Mouse (Mus musculus): ENCODE measurements around the gene S1pr4. TPM values are rescaled to one million over a fixed set of nuclear protein-coding genes. Genes with fewer than 3 reads are reported as not detected.
A peak's percentile ranks its signal among the peaks of the same experiment; 100 is the strongest.

S1pr4 gene
- polyA plus RNA-seq, 1 experiment from 2014 or later: 0.69 TPM

DNA sequence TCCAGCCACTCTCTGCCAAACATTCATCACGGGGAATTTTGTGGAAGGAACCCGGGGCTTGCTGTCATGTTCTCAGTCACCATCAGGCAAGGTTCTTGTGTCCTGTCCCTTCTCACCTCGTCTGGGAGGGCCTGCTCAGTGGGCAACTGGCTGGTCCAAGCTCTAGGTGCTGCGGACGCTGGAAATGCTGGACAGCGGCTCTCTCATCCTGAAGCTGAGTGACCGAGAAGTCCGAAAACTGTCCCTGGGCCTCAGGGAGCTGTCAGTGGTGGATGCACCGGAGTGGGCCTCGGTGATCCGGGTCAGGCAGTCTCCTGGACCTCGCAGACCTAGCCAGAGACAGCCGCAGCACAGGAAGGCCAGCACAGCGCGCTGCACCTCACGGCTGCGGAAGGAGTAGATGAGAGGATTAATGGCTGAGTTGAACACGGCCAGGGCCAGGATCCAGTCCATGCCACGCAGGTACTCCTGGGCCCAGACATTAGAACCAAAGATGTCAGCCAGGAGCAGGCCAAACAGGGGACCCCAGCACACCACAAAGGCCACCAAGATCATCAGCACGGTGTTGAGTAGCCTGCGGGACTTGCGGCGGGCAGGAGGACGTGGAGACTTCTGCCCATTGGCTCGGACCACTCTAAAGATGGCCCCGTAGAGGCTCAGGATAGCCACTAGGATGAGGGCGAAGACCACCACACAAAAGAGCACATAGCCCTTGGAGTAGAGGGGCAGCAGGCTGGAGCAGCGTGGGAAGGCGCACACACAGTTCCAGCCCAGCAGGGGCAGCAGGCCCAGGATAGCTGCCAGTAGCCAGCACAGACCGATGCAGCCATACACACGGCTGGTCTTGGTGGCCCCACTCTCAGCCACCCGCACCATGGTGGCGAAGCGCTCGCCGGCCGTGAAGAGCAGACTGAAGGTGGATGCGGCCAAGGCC, 1.3 kb downstream of the S1pr4 start:
- ATAC-seq (ENCODE audit: low FRiP score): no peak
- Histone ChIP-seq H3K36me3 (no peaks in the 10 kb centered on the region), H3K9ac (replicated peaks) (no peak overlapping the region)

DNA sequence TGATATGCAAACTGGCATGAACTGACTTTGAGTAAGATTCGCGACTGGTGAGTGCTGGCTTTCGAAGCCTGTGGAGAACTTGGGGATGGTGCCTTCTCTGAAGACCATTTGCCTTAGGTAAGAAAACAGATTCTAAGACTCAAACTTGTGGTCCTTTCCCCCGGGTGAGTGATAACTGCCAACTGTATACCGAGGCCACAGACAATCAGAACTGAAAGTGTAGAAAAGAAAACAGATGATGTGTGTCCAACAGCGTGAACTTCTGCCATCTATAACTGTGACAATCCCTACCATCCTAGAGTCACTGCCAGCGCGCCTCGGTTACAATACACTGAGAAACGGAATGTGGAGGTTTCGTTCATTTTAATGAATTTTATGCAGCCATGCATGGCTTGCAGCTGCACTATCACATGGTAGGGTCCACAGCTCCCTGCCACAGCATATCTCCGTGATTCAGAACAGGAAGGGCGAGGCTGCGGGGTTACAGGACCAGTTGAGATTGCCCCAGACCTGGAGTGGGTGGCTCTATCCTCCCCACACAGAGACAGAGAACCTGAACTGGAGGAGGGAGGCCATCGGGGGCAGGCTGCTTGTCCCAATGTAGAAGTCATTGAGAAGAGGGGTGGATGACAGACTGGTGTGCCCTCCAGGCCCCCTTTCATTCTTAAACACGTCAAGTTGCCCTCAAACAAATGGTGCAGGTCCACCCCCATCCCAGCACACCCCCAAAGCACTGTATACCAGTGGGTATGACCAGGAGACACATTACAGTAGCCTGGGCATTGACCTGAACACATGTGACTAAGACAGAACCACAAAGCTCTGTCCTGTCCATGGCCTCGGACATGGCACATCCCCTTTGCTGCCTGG, 2.3 kb downstream of the S1pr4 start:
- Histone ChIP-seq H3K4me2 (peak overlapping the region; percentile 97), H3K36me3 (peaks cover 7% of the 10 kb centered on the region), H3K27me3 (replicated peaks) (no peaks in the 10 kb centered on the region), H3K4me1 (peaks cover 34% of the 10 kb centered on the region), H3K9ac (replicated peaks) (peak overlapping the region; percentile 56), H3K9me3 (replicated peaks) (no peaks in the 10 kb centered on the region), H3K27ac (replicated peaks) (peak overlapping the region; percentile 87; the same call in 1 of the 2 replicates), H3K4me3 (replicated peaks) (peak overlapping the region; percentile 74)
- no peak for ATAC-seq (ENCODE audit: low FRiP score)
- WGBS: 83% methylated on average over 17 of the region's 17 CpGs

More for the DNA sequence above, 1.3 kb downstream of the S1pr4 start:
- H3K27ac ChIP-seq (replicated peaks): no peak overlapping the region
- WGBS: 87% methylated on average over 38 of the region's 38 CpGs
- no peak overlapping the region for H3K4me3 ChIP-seq (replicated peaks)
- no peaks in the 10 kb centered on the region for H3K9me3 ChIP-seq (replicated peaks)
- no peak overlapping the region for H3K4me2 ChIP-seq
- peaks cover 6% of the 10 kb centered on the region; the same call in 1 of the 2 replicates for H3K27me3 ChIP-seq (replicated peaks)
- H3K4me1 ChIP-seq: peaks cover 38% of the 10 kb centered on the region

DNA sequence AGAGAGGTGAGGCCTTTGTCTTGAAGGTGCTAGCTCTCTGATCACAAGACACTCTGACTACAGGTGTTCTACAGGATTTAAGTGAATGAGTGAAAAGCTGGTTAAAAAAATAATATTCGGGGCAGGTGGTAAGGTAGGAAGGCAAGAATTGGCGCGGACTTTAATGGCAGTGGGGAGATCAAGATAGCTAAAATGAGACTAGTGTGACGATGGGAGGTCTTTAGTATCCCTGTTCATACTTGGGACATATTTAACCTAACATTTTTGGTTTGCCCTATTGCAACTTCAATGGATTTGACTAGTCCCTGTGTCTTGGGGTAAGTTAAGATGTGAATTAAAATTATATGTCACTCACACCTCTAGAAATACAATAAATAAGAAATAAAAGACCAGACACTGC, 3.0 kb downstream of the S1pr4 start:
- Histone ChIP-seq H3K4me1 (peaks cover 30% of the 10 kb centered on the region), H3K9ac (replicated peaks) (peak overlapping the region; percentile 56), H3K27me3 (replicated peaks) (no peaks in the 10 kb centered on the region), H3K27ac (replicated peaks) (peak overlapping the region; percentile 87), H3K4me3 (replicated peaks) (peak overlapping the region; percentile 74), H3K9me3 (replicated peaks) (no peaks in the 10 kb centered on the region), H3K4me2 (peak overlapping the region; percentile 97), H3K36me3 (peaks cover 14% of the 10 kb centered on the region)
- WGBS: 34% methylated on average over 4 of the region's 4 CpGs
- no peak for ATAC-seq (ENCODE audit: low FRiP score)

DNA sequence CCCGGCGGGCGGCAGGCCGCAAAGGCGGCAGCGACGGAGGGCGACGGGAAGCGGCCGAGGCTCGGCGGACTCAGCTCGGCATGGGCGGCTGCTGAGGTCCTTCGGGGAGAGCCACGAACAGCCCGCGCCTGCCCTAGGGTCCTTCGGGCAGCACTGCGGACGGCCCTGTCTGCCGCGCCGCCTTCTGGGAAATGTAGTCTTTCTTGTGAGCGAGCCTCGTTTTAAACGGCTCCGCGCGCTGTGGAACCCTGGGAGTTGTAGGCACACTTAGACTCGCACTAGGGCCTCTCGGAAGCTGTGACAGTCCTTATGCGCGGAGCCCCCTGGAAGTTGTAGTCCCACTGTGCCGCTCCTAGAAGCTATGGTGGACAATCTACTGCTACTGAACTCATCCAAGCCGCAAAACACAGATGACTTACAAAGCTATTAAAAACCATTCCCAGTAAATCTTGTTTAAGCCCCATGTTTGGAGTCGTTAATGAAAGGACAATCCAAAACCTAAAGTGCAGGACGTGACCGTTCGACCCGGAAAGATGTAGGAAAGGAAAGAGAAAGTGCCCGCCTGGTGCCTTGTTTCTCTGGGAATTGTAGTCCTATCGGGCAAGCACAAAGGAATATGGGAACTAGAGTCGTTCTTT, 3.5 kb downstream of the S1pr4 start, which contains the start of gene Ncln:
Ncln (minus strand) TSS at position 129 of the 638 bp plus-strand sequence.
- H3K4me3 ChIP-seq (replicated peaks): peak within 1 kb of the TSS; percentile 74
- WGBS: 0% methylated on average over 37 of the region's 45 CpGs
- H3K4me2 ChIP-seq: peak within 1 kb of the TSS; percentile 97

DNA sequence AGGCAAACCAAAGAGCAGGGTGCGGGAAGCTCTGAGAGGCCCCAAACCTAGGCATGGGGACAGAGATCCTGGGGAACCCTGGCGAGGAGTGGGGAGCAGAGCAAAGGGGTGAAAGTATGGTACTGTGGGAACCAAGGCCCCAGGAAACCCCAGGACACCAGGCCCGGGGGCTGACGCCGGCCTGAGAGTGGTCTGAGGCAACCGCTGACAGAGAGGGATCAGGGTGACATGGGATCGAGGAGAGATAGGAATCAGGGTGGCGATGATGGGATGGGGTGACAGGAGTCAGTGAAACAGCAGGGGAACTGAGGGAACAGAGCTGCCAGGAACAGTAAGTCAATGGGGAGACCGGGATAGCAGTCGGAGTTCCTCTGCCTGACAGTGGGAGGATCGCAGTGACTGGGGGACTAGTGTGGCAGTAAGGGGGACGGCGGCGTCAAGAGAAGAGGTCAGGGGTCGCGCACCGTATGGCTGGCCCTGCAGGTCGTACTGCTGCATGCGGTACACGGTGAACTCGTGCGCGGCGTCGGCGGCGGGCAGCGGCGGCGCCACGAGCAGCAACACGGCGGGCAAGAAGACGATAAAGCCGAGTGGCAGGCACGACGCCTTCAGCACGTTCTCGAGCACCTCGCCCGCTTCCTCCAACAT, 4.2 kb downstream of the S1pr4 start:
- WGBS: 2% methylated on average over 41 of the region's 41 CpGs
- ATAC-seq (ENCODE audit: low FRiP score): peak; percentile 22
- Histone ChIP-seq H3K27ac (replicated peaks) (peak overlapping the region; percentile 87), H3K9ac (replicated peaks) (peak overlapping the region; percentile 84), H3K27me3 (replicated peaks) (no peaks in the 10 kb centered on the region), H3K4me3 (replicated peaks) (peak overlapping the region; percentile 74), H3K4me2 (peak overlapping the region; percentile 97), H3K9me3 (replicated peaks) (no peaks in the 10 kb centered on the region), H3K4me1 (peaks cover 30% of the 10 kb centered on the region), H3K36me3 (peaks cover 26% of the 10 kb centered on the region)

More for the DNA sequence above, 3.5 kb downstream of the S1pr4 start, which contains the start of gene Ncln:
- Histone ChIP-seq H3K36me3 (peaks cover 20% of the 10 kb centered on the region), H3K9ac (replicated peaks) (peak within 1 kb of the TSS; percentile 84), H3K27me3 (replicated peaks) (no peaks in the 10 kb centered on the region), H3K9me3 (replicated peaks) (no peaks in the 10 kb centered on the region), H3K27ac (replicated peaks) (peak within 1 kb of the TSS; percentile 87), H3K4me1 (peaks cover 30% of the 10 kb centered on the region)
- peak; percentile 96 for ATAC-seq (ENCODE audit: low FRiP score)

DNA sequence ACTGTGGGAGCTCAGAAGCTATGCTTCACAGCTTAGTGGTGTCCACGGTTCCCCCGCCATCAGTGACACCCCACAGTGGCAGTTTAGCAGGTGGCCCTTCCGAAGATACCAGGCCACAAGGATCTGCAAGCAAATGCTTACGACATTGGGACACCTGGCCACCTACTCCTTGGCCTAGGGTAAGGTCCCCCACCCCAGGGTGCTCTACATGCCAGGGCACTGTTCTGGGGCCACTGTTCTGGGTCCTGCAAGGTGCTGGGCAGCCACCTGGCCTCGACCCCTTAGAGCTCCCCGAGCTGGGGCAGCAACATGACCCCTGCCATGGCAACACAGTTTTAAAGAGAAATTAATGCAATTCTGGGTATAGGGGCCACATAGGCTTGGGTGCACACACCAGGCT, 4.8 kb downstream of the S1pr4 start:
- no peaks in the 10 kb centered on the region for H3K9me3 ChIP-seq (replicated peaks)
- ATAC-seq (ENCODE audit: low FRiP score): no peak
- H3K27ac ChIP-seq (replicated peaks): no peak overlapping the region
- 79% methylated on average over 6 of the region's 6 CpGs for WGBS
- H3K36me3 ChIP-seq: peaks cover 32% of the 10 kb centered on the region
- no peaks in the 10 kb centered on the region for H3K27me3 ChIP-seq (replicated peaks)
- peak overlapping the region; percentile 97 for H3K4me2 ChIP-seq
- peak overlapping the region; percentile 84 for H3K9ac ChIP-seq (replicated peaks)
- H3K4me1 ChIP-seq: peaks cover 30% of the 10 kb centered on the region
- H3K4me3 ChIP-seq (replicated peaks): peak overlapping the region; percentile 74

DNA sequence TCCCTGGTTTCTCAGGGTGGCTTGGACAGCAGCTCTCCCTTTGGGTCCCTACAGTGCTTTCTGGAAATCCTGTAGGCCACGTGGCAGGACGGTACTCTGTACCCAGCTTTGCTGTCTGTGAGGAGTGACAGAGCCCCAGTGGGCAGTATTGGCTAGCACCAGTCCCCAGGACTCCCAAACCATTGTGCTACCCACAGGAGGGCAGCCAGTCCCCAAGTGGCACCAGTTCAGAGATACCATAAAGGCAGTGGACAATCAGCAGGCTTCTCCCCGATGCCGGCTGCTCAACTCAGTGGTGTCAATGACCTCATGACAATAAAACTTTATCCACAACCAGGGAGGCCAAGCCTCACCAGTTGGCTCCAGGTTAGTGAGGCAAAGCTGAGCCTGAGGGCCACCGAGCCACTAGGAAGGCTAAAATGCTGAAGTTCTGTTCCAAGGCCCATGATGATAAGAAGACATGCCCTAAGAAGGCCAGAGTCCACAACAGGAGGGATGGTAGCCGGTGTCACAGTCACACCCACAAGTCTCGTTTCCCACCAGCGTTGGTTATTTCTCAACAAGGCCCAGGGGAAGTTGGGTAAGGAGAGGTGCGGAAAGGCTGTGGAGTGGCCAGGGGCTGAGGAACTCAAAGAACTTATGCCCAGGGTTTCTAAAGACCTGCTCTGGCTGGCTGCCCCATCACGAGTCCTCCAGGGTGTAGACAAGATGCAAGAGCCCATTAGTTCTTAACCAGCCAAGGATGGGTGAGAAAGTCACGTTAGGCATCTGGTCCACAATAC, 5.5 kb downstream of the S1pr4 start:
- Histone ChIP-seq H3K36me3 (peaks cover 39% of the 10 kb centered on the region), H3K9me3 (replicated peaks) (no peaks in the 10 kb centered on the region), H3K4me1 (peaks cover 30% of the 10 kb centered on the region), H3K9ac (replicated peaks) (peak overlapping the region; percentile 84), H3K4me3 (replicated peaks) (peak overlapping the region; percentile 74), H3K4me2 (peak overlapping the region; percentile 97), H3K27ac (replicated peaks) (no peak overlapping the region), H3K27me3 (replicated peaks) (no peaks in the 10 kb centered on the region)
- 84% methylated on average over 11 of the region's 11 CpGs for WGBS
- ATAC-seq (ENCODE audit: low FRiP score): no peak

DNA sequence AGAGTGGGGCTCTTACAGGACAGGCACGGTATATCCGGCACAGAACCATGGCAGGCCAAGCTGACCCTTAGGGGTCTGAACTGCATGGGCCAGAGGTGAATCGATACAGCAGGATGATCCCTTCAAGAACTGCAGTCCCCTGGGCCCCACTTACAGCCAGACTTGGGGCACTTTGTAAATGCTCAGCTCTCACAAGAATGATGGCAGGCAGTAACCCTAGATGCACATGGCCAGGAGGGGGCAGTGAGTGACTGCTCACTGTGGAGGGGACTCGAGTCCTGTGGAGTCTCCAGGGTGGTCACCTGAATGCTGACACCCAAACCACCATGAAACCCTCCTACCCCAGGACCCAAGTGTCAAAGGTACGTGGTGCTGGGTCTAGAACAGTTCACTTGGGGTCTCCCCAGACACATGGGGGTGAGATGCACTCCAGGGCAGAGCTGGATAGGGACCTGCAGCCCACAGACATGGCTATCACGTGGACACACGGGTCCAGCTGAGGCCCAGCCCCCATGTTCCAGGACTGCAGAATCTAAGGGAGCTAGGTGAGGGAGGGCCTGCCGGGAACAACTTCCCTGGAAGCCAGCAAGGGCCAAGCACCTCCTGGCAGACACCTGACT, 6.2 kb downstream of the S1pr4 start:
- Histone ChIP-seq H3K4me1 (peaks cover 30% of the 10 kb centered on the region), H3K4me3 (replicated peaks) (no peak overlapping the region), H3K9ac (replicated peaks) (no peak overlapping the region), H3K27me3 (replicated peaks) (no peaks in the 10 kb centered on the region), H3K4me2 (peak overlapping the region; percentile 97; the same call in 1 of the 2 replicates), H3K36me3 (peaks cover 46% of the 10 kb centered on the region), H3K27ac (replicated peaks) (no peak overlapping the region), H3K9me3 (replicated peaks) (no peaks in the 10 kb centered on the region)
- WGBS: 91% methylated on average over 8 of the region's 8 CpGs
- no peak for ATAC-seq (ENCODE audit: low FRiP score)

DNA sequence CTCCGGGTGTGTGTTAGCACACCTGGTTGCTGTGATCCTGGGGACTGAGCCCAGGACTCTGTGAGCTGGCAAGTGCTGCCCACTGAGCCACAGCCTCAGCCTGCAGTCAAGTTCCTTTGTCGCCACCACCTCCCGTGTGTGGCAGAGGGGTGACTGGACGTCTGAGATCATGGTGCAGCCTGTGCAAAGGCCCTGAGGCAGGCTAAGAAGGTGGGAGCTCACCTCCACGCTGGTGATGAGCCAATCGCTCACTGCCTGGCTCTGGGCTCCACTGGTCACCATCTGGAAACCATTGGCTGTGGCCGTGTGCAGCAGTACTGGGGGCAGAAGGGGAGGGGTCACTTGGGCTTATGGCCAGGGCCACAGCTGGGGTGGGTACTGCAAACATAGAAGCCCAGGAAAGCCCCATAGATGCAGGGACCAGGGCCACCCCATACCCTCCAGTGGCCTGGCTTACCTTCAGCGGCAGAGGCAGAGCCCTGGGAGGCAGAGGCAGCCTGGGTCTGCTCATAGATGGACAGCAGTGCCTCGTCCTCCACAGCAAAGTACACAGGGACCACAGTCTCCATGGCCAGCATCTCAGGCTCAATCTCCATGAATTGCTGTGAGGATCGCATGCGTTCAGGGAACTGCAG, 7.2 kb downstream of the S1pr4 start:
- H3K9me3 ChIP-seq (replicated peaks): no peaks in the 10 kb centered on the region
- H3K27ac ChIP-seq (replicated peaks): no peak overlapping the region
- H3K4me1 ChIP-seq: peaks cover 28% of the 10 kb centered on the region
- ATAC-seq (ENCODE audit: low FRiP score): no peak
- no peak overlapping the region for H3K9ac ChIP-seq (replicated peaks)
- no peak overlapping the region for H3K4me3 ChIP-seq (replicated peaks)
- H3K4me2 ChIP-seq: no peak overlapping the region
- no peaks in the 10 kb centered on the region for H3K27me3 ChIP-seq (replicated peaks)
- peaks cover 56% of the 10 kb centered on the region for H3K36me3 ChIP-seq
- 91% methylated on average over 11 of the region's 11 CpGs for WGBS

DNA sequence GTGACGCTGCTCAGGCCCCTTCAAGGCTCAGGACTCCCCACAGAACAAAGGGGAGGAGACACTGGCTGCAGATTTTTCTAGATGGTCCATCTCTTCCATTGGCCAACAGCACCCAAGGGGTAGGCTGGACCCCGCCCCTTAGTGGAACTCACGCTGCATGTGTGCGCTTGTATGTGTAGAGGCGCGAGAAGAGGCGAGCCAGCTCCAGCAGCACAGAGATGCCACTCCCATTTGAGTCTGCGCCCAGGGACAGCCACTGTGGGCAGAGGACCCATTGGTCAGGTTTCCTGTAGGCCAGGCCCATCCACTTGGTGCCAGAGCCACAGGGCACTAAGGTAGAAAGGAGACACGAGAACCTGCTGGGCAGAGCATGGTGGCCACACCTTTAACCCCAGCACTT, 8.9 kb downstream of the S1pr4 start:
- no peak overlapping the region for H3K9ac ChIP-seq (replicated peaks)
- 93% methylated on average over 9 of the region's 9 CpGs for WGBS
- no peaks in the 10 kb centered on the region for H3K9me3 ChIP-seq (replicated peaks)
- H3K4me1 ChIP-seq: peaks cover 19% of the 10 kb centered on the region
- H3K4me3 ChIP-seq (replicated peaks): no peak overlapping the region
- no peak for ATAC-seq (ENCODE audit: low FRiP score)
- peaks cover 73% of the 10 kb centered on the region for H3K36me3 ChIP-seq
- H3K27ac ChIP-seq (replicated peaks): no peak overlapping the region
- no peak overlapping the region for H3K4me2 ChIP-seq
- H3K27me3 ChIP-seq (replicated peaks): no peaks in the 10 kb centered on the region
